Mouse (Mus musculus) brain, adult 2 months (tissue): ENCODE results near the gene Ppp1r27.
"Not testable (repeated sequence)": the region's sequence is repeated elsewhere in the genome, so short reads cannot be mapped to it uniquely, and the experiment has no call there.

Experiments
- DNase-seq: peaks from one replicate; pipeline ENCODE4 v3.0.0; 2011; ENCODE audit warnings: low read depth, low spot score

Gene Ppp1r27

GRCm38 (mm10) chr11:120515611-120516010 lies 35.3 kb downstream of the Ppp1r27 start:
- DNase-seq = peak; percentile 88

GRCm38 (mm10) chr11:120514262-120514661 lies 36.7 kb downstream of the Ppp1r27 start:
- DNase-seq = not testable (repeated sequence)

- peak; percentile 86 for DNase-seq
These were observed 38.0 kb downstream of the Ppp1r27 start for GRCm38 (mm10) chr11:120512790-120513453.

- no peak for DNase-seq
These were observed 40.4 kb downstream of the Ppp1r27 start for GRCm38 (mm10) chr11:120510375-120511030.

DNA sequence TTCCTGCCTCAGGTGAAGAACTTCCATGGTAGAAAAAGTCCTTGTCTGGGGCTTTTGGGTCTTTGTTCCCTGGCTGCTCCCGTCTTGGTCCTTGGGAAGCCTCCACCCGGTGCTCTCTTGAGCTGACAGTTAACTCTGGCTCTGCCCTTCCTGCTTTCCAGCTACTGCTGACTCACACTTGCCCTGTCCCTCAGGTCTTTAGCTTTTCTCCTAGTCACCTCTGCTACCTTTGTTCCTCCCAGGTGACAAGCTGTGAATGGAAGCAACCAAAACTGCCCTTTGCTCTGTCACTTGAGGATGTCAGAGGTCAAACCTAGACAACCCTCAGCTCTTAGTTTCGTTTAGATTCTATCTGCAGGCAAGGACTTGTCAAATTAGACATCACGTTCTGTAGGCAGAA lies 41.0 kb downstream of the Ppp1r27 start:
- no peak for DNase-seq

DNA sequence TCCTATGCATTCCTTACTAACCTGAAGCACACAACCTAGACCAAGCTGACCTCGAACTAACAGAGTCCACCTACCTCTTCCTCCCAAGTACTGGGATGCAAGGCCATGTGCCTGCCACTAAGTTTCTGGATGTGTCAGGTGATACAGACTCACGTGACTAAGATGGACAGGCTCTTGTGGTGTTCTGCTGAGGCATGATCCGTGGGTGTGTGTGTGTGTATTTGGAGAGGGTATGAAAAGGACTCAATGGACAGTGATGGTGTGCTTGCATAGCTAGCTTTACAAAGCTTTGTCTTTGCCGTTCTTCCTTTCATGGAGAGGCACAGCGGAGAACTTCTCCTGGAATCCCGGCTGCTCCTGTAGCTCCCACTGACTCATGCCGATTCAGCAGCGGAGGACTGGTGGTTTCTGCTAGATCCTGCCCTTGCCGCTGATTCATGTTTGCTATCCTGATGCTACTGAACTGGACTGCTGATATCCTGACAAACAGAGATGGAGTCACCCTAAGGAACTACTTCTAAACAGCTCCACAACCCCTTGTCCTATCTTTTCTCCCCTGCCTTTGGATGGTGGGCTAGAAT lies 42.6 kb downstream of the Ppp1r27 start:
- DNase-seq = no peak

DNA sequence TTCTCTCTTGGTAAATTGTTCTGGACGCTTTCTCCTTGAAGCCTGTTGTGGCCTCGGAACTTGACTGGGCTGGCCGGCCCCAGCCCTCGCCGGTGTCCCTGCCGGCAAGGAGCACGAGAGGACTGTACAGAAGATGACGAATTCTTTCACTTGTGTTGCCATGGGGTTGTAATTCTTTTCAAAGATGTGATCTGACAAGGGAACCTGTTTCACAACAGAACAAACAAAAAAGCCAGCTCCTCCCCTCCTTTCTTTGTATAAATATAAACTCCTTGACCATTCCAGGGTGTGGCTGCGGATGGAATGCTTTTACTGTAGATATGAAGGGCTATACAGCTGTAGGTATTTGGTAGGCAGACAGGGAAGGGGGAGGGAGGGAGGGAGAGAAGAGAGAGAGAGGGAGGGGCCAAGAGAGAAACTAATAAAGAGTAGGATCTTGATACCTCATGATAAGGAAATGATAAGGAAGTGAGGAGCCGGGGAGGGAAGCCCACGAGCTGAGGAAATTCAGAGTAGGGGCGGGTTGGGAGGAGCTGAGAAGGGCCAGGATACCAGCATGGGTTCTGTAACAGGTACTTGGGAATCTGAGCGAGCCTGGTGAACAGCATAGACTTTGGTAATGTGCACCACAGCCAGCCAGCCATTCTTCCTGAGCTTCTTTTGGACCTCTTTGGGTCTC lies 43.2 kb downstream of the Ppp1r27 start:
- no peak for DNase-seq

- DNase-seq = peak; percentile 70
These were observed 44.0 kb downstream of the Ppp1r27 start for GRCm38 (mm10) chr11:120506899-120507298.

GRCm38 (mm10) chr11:120505661-120506060 lies 45.3 kb downstream of the Ppp1r27 start:
- no peak for DNase-seq

GRCm38 (mm10) chr11:120501701-120502100 lies 49.2 kb downstream of the Ppp1r27 start:
- no peak for DNase-seq

GRCm38 (mm10) chr11:120501018-120501417 lies 49.9 kb downstream of the Ppp1r27 start:
- DNase-seq = no peak

DNA sequence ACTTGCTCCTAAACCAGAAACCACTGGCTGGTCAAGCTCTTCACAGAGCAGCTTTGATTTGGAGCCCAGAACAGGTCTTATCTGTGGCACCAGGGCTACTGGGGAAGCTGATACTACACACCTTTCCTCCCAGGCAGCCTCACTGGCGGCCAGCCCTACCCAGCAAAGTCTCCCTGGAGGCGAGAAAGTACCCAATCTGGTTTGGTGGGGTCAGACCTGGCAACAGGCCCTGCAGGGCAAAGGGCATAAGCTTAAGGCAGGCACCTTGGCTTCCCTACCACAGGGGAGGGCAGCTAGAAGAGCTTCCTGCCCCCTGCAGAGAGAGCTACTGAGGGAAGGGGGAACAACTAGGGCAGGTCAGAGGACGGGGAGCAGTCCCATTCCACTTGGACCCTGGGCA lies 50.6 kb downstream of the Ppp1r27 start:
- DNase-seq = no peak
